Mouse (Mus musculus): ENCODE measurements at regions not wholly inside any gene's neighbourhood (a gene's known extent, or its start where the extent isn't known, plus 50 kb on each side); places are given as distances from the start of the nearest gene placed in this dataset.
A peak's percentile ranks its signal among the peaks of the same experiment; 100 is the strongest.

GRCm38 (mm10) chr19:6644871-6645270, 102.0 kb upstream of the Slc22a12 start:
- no peak for DNase-seq

GRCm38 (mm10) chr19:6639681-6640080, 96.8 kb upstream of the Slc22a12 start:
- no peak for DNase-seq

- DNase-seq: no peak
These were observed 90.6 kb upstream of the Slc22a12 start for GRCm38 (mm10) chr19:6633400-6633799.

- no peak for DNase-seq
These were observed 89.0 kb upstream of the Slc22a12 start for GRCm38 (mm10) chr19:6631817-6632216.

GRCm38 (mm10) chr19:6630613-6630940, 87.7 kb upstream of the Slc22a12 start:
- no peak for DNase-seq

- no peak for DNase-seq
These were observed 87.2 kb upstream of the Slc22a12 start for GRCm38 (mm10) chr19:6629911-6630612.

GRCm38 (mm10) chr19:6625574-6625973, 82.7 kb upstream of the Slc22a12 start:
- no peak for DNase-seq

GRCm38 (mm10) chr19:6621023-6621422, 78.2 kb upstream of the Slc22a12 start:
- DNase-seq: no peak

GRCm38 (mm10) chr19:6619546-6619945, 76.7 kb upstream of the Slc22a12 start:
- DNase-seq: no peak

GRCm38 (mm10) chr19:6616659-6617058, 73.8 kb upstream of the Slc22a12 start:
- DNase-seq: no peak

GRCm38 (mm10) chr19:6612441-6612840, 69.6 kb upstream of the Slc22a12 start:
- peak; percentile 49 for DNase-seq

- DNase-seq: no peak
These were observed 69.1 kb upstream of the Slc22a12 start for GRCm38 (mm10) chr19:6611921-6612320.

GRCm38 (mm10) chr19:6610715-6611114, 67.9 kb upstream of the Slc22a12 start:
- no peak for DNase-seq

GRCm38 (mm10) chr19:6610051-6610450, 67.2 kb upstream of the Slc22a12 start:
- DNase-seq: no peak

- no peak for DNase-seq
These were observed 64.7 kb upstream of the Slc22a12 start for GRCm38 (mm10) chr19:6607501-6607900.

- DNase-seq: no peak
These were observed 63.8 kb upstream of the Slc22a12 start for GRCm38 (mm10) chr19:6606667-6607066.

- DNase-seq: no peak
These were observed 61.9 kb upstream of the Slc22a12 start for GRCm38 (mm10) chr19:6604702-6605101.

- no peak for DNase-seq
These were observed 58.2 kb upstream of the Slc22a12 start for GRCm38 (mm10) chr19:6600873-6601530.

- DNase-seq: no peak
These were observed 56.4 kb upstream of the Slc22a12 start for GRCm38 (mm10) chr19:6599281-6599680.

- DNase-seq: no peak
These were observed 55.4 kb upstream of the Slc22a12 start for GRCm38 (mm10) chr19:6598186-6598585.

GRCm38 (mm10) chr19:6595801-6596200, 53.0 kb upstream of the Slc22a12 start:
- no peak for DNase-seq

All from right cerebral cortex, adult 18-20 months (tissue).